Mouse (Mus musculus) layer of hippocampus, adult 9-11 months (tissue): Measurements from ENCODE around the gene Lrfn4.

ENCODE experiments used
- DNase-seq: peaks from one replicate; pipeline ENCODE4 v3.0.0; 2022

Lrfn4 gene

DNA sequence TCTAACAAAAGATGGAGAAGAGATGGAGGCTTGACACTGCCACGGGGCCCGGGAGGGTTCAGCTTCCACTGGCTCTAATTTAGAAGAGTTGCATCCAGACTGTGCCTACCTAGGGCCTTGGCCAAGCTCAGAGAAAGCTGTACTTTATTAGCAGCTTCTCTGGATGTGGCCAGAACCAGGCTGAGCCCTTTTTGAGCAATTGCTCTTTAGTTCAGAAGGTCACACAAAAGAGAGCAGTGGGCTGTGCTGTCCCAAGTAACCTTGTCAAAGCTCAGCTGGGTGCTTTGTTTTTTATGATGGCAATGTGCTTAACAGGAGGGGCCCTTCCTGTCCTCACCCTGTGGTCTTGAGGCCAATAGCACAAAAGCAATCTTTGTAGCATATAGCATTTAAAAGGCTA lies 47.8 kb downstream of the Lrfn4 start:
- no peak for DNase-seq

- DNase-seq, result no peak
Measured at GRCm38 (mm10) chr19:4566880-4567279, 48.6 kb downstream of the Lrfn4 start.

DNA sequence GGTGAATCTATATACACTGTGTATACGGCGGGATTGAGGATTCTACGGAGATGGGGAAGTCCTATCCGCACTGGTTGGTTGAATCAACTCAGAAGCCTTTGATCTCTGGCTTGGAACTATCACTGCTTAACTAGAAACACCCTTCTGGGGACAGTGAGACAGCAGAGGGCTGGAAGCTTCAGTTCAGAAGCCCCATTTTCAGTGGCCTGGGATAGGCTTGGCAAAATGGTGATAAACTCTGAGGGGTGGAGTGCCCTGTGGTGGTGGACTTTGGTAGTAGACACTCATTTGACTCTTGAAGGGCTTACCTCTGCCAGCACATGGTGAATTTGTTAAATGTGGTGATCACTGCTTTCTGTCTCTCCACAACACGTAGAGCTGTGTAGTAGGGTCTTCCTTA lies 49.8 kb downstream of the Lrfn4 start:
- no peak for DNase-seq
